Mouse (Mus musculus): ENCODE data around the gene Egflam.

Gene Egflam

DNA sequence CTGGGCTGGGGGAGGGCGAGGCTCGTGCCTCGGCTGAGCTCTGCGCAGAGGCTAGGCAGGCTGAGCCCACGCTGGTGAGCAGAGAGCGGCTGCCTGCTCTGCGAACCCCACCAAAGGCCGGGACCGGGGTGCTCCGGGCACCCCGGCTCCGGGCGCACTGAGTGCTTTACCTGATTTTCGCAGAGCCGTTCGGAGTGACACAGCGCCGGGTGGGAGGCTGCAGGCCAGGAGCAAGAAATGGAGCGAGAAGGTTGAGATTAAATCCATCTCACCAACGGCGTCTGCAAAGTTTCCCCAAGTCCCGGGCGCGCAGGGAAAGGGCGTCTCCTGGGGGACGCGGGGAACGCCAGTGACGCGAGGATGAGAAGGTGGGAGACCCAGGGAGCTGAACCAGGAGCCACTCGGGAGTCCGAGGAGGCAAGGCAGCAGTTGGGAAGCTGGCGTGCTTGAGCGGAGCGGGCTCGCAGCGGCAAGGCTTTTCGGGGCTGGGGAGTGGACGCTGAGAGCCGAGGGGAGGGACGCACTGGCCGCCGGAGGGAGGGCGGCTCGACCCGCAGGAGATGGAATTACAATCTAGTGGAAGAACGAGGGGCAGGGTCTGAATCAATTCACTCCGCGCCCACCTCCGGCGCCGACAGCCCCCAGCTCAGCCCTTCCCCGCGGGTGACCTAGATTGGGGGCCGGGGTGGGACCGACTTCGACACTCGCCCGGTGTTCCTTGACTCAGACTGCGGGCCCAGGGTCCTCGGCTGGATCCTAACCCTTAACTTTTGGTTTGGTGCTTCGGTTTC lies at the start of gene Egflam:
TSS of gene Egflam (minus strand) at position 578 of the 791 bp plus-strand sequence.
- no peak for DNase-seq (ENCODE audit: low read depth)

GRCm38 (mm10) chr15:7443396-7444315 lies 45.5 kb upstream of the Egflam start:
- DNase-seq (ENCODE audit: low read depth) = peak; percentile 17

GRCm38 (mm10) chr15:7442148-7443100 lies 44.2 kb upstream of the Egflam start:
- no peak for DNase-seq (ENCODE audit: low read depth)

GRCm38 (mm10) chr15:7424282-7424681 lies 26.1 kb upstream of the Egflam start:
- DNase-seq (ENCODE audit: low read depth) = no peak

- DNase-seq (ENCODE audit: low read depth) = no peak
These were observed 6.3 kb upstream of the Egflam start for GRCm38 (mm10) chr15:7404521-7404920.

DNA sequence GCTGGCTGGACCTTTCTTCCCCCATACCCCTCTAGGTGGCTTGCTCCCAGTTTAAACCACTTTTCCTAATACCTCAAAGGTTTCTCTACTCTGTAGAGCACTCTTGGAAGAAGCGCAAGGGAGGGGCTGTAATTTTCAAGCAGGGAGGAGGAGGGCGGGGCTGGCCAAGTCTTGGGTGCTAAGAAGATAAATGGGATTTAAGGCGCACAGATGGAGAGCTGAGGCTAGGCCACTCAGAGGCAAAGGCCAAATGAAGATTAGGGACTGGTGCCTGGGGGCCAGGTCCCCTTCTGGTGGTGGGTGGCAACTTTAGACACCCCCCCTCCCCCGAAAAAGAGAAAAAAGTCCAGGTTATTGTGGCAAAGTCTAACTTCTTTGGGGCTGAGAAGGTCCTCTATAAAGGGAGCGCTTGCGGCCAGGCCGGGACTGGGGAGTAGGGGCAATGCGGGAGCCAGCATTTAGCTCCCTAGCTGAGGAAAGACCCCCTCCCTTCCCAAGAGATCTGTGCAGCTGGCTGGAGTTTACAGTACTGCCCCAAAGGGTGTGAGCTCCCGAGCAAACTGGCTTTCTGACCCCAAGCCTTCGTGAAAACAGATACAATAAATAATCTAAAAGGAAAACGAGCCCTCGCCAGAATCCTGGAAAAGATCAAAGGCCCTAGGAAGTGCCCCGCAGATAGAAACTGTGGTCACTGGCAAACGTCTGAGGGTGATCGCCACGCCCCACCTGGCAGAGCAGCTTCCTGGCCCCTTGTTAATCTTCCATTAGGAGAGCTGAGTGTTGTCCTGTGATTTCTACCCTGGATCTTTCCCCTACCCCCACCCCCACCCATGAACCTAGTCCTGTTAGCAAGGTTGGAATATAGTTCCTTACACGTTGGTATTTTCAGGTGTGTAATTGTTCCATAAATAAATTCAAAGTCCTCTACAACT lies 680 bp upstream of the Egflam start:
- DNase-seq (ENCODE audit: low read depth) = no peak

DNA sequence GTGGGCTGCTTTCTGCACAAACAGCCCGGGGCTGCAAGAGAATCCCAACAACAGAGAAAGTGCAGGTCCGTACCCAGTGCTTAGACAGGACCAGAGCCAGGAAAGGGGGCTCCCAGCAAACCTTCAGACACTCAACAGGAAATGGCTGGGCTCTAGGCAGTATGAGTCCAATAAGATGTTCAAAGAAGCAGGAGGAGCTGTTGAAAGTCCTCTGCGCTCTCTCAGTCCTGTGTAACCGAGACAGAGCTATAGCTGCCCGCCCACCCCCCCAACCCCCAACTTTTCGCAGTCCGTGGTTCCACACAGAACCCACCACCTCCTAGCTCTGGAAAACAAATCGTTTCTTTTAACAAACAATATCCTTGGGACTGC lies 763 bp downstream of the Egflam start:
- no peak for DNase-seq (ENCODE audit: low read depth)

GRCm38 (mm10) chr15:7383349-7383748 lies 14.8 kb downstream of the Egflam start:
- DNase-seq (ENCODE audit: low read depth) = no peak

- no peak for DNase-seq (ENCODE audit: low read depth)
These were observed 15.7 kb downstream of the Egflam start for GRCm38 (mm10) chr15:7382457-7382856.

DNA sequence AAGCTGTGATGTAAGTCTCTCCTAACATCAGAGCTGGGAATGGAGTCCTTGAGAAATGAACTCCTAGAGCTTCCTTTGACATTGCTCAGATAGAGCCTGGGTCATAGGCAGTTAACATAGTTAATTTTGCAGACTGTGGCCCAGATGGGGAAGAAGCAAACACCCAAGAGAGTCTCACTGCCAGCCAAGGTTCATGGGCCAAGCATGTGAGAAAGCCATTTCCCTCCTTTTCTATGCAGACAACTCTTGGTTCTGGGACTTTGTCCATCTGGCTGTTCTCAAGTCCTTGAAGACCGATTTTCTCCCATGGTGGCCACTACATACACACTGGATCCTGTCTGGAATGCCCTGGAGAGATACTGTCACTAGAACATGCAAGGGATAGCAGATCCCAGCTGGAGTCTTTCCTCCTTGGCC lies 45.6 kb downstream of the Egflam start:
- DNase-seq (ENCODE audit: low read depth) = no peak

GRCm38 (mm10) chr15:7340703-7341309 lies 57.4 kb downstream of the Egflam start:
- DNase-seq (ENCODE audit: low read depth) = no peak

DNA sequence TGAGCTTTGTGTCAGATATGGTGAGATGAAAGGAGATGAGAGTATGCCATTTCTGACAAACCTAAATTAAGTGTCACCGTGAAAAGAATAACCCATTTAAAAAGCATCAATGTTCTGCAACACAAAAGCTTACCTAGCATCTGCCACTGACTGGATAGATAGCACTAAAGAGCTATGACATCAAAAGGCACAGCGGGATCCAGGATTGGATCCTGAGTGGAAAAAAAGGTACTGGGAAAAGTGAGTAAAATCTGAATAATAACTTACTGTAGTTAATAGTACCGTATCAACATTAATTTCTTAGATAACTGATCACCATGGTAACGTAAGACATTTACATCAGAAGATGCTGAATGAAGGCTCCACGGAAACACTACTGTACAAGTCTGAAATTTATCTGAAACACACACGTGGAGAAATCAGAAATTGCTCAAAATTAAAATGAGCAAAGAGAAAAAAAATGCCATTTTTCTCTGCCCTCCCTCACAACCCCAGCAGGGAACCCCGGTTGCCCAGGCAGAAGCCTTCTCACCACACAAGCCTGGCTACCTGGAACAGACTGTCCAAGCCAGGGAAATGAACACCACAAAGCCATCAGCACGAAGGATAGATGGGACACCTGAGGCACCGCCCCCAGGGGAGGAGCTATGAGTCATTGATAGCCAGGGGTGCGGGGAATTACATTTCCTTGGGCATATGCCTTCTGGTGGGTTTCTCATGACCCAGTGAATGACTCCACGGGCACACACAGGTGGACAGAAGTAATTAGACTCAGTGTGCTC lies 63.5 kb downstream of the Egflam start:
- DNase-seq (ENCODE audit: low read depth) = no peak

- DNase-seq (ENCODE audit: low read depth) = no peak
These were observed 65.3 kb downstream of the Egflam start for GRCm38 (mm10) chr15:7332875-7333274.

GRCm38 (mm10) chr15:7322599-7323311 lies 75.4 kb downstream of the Egflam start:
- DNase-seq (ENCODE audit: low read depth) = no peak

DNA sequence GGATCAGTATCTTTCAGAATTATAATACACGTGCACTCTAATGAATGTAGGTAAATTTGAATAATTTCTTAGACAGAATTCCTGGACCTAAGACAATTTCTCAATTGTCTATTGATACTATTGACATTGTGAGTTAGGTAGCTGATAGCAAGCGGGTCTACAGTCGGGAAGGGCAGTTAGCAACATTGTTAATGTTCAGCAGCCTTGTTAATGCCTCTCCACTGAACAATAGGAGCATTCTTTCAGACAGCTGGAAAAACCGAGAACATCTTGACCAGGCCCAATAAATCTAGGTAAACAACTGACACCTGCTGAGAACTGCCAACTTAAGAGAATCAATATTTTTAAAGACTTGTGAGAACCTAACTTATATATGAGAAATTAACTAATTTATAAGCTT lies 77.3 kb downstream of the Egflam start:
- no peak for DNase-seq (ENCODE audit: low read depth)

DNA sequence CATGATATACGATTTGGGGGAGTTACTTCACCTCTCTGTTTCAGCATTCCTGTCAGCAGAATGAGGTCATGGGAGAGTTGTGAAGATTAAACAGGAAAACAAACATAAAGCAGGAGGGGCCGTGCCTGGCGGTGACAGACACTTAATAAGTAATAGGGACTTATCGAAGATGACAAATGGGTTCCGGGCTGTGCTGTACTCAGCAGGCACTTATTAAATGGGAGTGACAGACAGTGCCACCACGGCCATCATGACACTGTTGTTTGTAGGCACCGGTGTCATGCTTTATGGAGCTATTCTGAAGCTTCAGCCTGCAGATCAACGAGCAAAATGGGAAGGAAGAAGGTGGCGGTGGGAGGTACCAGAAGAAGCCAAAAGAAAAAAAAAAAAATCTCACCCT lies 82.7 kb downstream of the Egflam start:
- no peak for DNase-seq (ENCODE audit: low read depth)

DNA sequence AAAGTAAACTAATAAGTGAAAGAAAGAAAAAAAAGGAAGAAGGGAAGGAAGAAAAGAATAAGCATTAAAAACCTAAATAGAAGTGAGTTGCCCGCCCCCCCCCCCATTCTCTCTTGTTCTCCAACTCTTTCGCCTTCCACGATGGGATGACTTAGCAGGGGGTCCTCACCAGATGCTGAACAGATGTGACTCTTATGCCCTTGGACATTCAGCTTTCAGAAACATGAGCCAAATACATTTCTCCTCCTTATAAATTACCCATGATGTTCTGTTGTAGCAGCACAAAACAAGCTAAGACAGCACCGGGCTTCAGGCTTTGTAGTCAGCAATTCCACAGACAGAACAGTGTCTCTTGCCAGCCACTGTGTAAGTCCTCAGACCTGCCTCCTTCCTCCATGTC lies 89.5 kb downstream of the Egflam start:
- no peak for DNase-seq (ENCODE audit: low read depth)

DNA sequence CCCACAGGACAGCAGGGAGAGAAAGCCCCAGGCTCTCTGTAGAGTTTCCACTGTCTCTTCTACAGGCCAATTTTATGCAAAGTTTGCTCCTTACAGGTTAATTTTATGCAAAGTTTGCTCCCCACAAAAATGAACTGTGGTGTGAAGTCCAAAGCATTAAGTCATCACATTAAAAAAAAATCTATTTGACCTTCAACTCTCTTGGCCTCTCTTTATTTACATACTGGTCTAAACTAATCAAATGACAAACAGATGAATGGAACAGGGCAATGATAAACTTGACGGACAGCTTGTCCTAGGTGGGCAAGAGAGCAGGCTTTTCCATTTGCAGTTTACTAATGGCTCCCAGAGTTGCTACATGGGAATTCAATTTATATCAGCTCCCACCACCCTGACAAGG lies 98.3 kb downstream of the Egflam start:
- no peak for DNase-seq (ENCODE audit: low read depth)

- no peak for DNase-seq (ENCODE audit: low read depth)
These were observed 103.0 kb downstream of the Egflam start for GRCm38 (mm10) chr15:7295199-7295598.
